In genomic region chr2:44218317-44218716, GRCm38 (mm10) we compare ENCODE assay signal across 21 mouse cellular contexts.
DNase-seq lines count a peak whose midpoint lies in the region; ATAC-seq lines count a peak whose summit lies in the region.
"Had no signal": no experiment of that assay in that cellular context is flagged by ENCODE, and none has a peak within 500 bp of the region (broad histone marks: within the 10 kb centered on the region; RNA-seq: fewer than 3 reads in every experiment).

No protein-coding gene starts in this region.

- intact Hi-C loops in left cerebral cortex, postnatal 14 days (cut with DNase I): no loop called here

- H3K9ac ChIP-seq in embryonic facial prominence, embryonic 14.5 days (ENCODE audit: low read depth, low read length): no peak overlapping the region
- no peak overlapping the region for H3K9ac ChIP-seq in hindbrain, embryonic 11.5 days (ENCODE audit: low read depth, low read length)
- no peak overlapping the region for H3K9ac ChIP-seq in hindbrain, embryonic 13.5 days
- no peak overlapping the region for H3K9ac ChIP-seq in neural tube, embryonic 12.5 days
- H3K9ac ChIP-seq: embryonic facial prominence, embryonic 15.5 days; heart, embryonic 15.5 days; liver, embryonic 15.5 days had no signal

- H3K27me3 ChIP-seq in embryonic facial prominence, embryonic 14.5 days (replicated peaks; ENCODE audit: control insufficient read depth, insufficient read depth, low read length): no peaks in the 10 kb centered on the region
- H3K27me3 ChIP-seq in embryonic facial prominence, embryonic 10.5 days (replicated peaks; ENCODE audit: low read depth, poor library complexity, severe bottlenecking): no peaks in the 10 kb centered on the region
- no peaks in the 10 kb centered on the region for H3K27me3 ChIP-seq in hindbrain, embryonic 11.5 days (ENCODE audit: control insufficient read depth, insufficient read depth, low read length)
- no peaks in the 10 kb centered on the region for H3K27me3 ChIP-seq in hindbrain, embryonic 13.5 days
- no peaks in the 10 kb centered on the region for H3K27me3 ChIP-seq in neural tube, embryonic 12.5 days (replicated peaks)
- H3K27me3 ChIP-seq: embryonic facial prominence, embryonic 15.5 days; heart, embryonic 15.5 days; liver, embryonic 15.5 days; megakaryocyte, embryonic 14.5 days had no signal

- H3K9me3 ChIP-seq in embryonic facial prominence, embryonic 14.5 days (ENCODE audit: control insufficient read depth, low read length): no peaks in the 10 kb centered on the region
- no peaks in the 10 kb centered on the region for H3K9me3 ChIP-seq in embryonic facial prominence, embryonic 10.5 days
- H3K9me3 ChIP-seq in hindbrain, embryonic 11.5 days (ENCODE audit: control insufficient read depth, low read length): no peaks in the 10 kb centered on the region
- H3K9me3 ChIP-seq in hindbrain, embryonic 13.5 days: no peaks in the 10 kb centered on the region
- no peaks in the 10 kb centered on the region for H3K9me3 ChIP-seq in neural tube, embryonic 12.5 days
- H3K9me3 ChIP-seq: embryonic facial prominence, embryonic 15.5 days; heart, embryonic 15.5 days; liver, embryonic 15.5 days; megakaryocyte, embryonic 14.5 days had no signal

- no peaks in the 10 kb centered on the region for H3K36me3 ChIP-seq in embryonic facial prominence, embryonic 14.5 days (ENCODE audit: control insufficient read depth, insufficient read depth, low read length)
- no peaks in the 10 kb centered on the region for H3K36me3 ChIP-seq in embryonic facial prominence, embryonic 10.5 days (replicated peaks)
- H3K36me3 ChIP-seq in hindbrain, embryonic 11.5 days (ENCODE audit: control insufficient read depth, insufficient read depth, low read length): no peaks in the 10 kb centered on the region
- no peaks in the 10 kb centered on the region for H3K36me3 ChIP-seq in hindbrain, embryonic 13.5 days
- no peaks in the 10 kb centered on the region for H3K36me3 ChIP-seq in neural tube, embryonic 12.5 days
- H3K36me3 ChIP-seq: embryonic facial prominence, embryonic 15.5 days; heart, embryonic 15.5 days; liver, embryonic 15.5 days had no signal

- no peak overlapping the region for H3K4me3 ChIP-seq in embryonic facial prominence, embryonic 14.5 days (ENCODE audit: low read depth, low read length)
- no peak overlapping the region for H3K4me3 ChIP-seq in embryonic facial prominence, embryonic 10.5 days
- H3K4me3 ChIP-seq in hindbrain, embryonic 11.5 days (ENCODE audit: low read depth, low read length): no peak overlapping the region
- no peak overlapping the region for H3K4me3 ChIP-seq in hindbrain, embryonic 13.5 days
- no peak overlapping the region for H3K4me3 ChIP-seq in neural tube, embryonic 12.5 days
- H3K4me3 ChIP-seq: embryonic facial prominence, embryonic 15.5 days; heart, adult 2 months; heart, embryonic 15.5 days; liver, embryonic 15.5 days; megakaryocyte, embryonic 14.5 days had no signal

- no peak overlapping the region for H3K27ac ChIP-seq in embryonic facial prominence, embryonic 14.5 days (replicated peaks; ENCODE audit: low read depth, low read length)
- no peak overlapping the region; the same call in 1 of the 2 replicates for H3K27ac ChIP-seq in embryonic facial prominence, embryonic 10.5 days (replicated peaks)
- no peak overlapping the region for H3K27ac ChIP-seq in hindbrain, embryonic 11.5 days (ENCODE audit: low read depth, low read length)
- H3K27ac ChIP-seq in hindbrain, embryonic 13.5 days: no peak overlapping the region
- H3K27ac ChIP-seq in neural tube, embryonic 12.5 days: no peak overlapping the region
- H3K27ac ChIP-seq: embryonic facial prominence, embryonic 15.5 days; heart, adult 2 months; heart, embryonic 15.5 days; liver, embryonic 15.5 days had no signal

- no peak overlapping the region for H3K4me2 ChIP-seq in embryonic facial prominence, embryonic 14.5 days (ENCODE audit: low read depth, low read length)
- H3K4me2 ChIP-seq in hindbrain, embryonic 11.5 days (replicated peaks; ENCODE audit: low read depth, low read length): no peak overlapping the region
- H3K4me2 ChIP-seq in hindbrain, embryonic 13.5 days: no peak overlapping the region
- no peak overlapping the region for H3K4me2 ChIP-seq in neural tube, embryonic 12.5 days (replicated peaks)
- H3K4me2 ChIP-seq: embryonic facial prominence, embryonic 15.5 days; heart, embryonic 15.5 days; liver, embryonic 15.5 days had no signal

- DNase-seq in embryonic facial prominence, embryonic 14.5 days (ENCODE audit: low spot score): peak; percentile 31
- DNase-seq in embryonic facial prominence, embryonic 10.5 days (ENCODE audit: low spot score): no peak
- DNase-seq in hindbrain, embryonic 11.5 days (ENCODE audit: low spot score): peak; percentile 13
- DNase-seq in neural tube, embryonic 10.5 days (ENCODE audit: extremely low spot score, low spot score): no peak
- no peak for DNase-seq in ovary, postnatal 36 days (ENCODE audit: low spot score)
- no peak for DNase-seq in left cerebral cortex, postnatal 14 days (ENCODE audit: low spot score in 2 of 2)
- DNase-seq: adrenal gland, postnatal 10 days; cerebellum, adult 18-20 months; cerebellum, postnatal 36 days; gastrocnemius, postnatal 10 days; heart, adult 2 months; kidney, adult 2 months; kidney, postnatal 4 days; thymus, postnatal 4 days had no signal

- WGBS in embryonic facial prominence, embryonic 14.5 days: 19% methylated on average over 8 of the region's 8 CpGs
- 17% methylated on average over 8 of the region's 8 CpGs for WGBS in embryonic facial prominence, embryonic 10.5 days
- 14% methylated on average over 8 of the region's 8 CpGs for WGBS in hindbrain, embryonic 11.5 days
- WGBS in hindbrain, embryonic 13.5 days: 20% methylated on average over 8 of the region's 8 CpGs
- WGBS in neural tube, embryonic 12.5 days: 16% methylated on average over 8 of the region's 8 CpGs

- peak; percentile 55; the same call in 1 of the 2 replicates for ATAC-seq in embryonic facial prominence, embryonic 14.5 days (ENCODE audit: low read depth)
- peak; percentile 60; the same call in 1 of the 2 replicates for ATAC-seq in hindbrain, embryonic 11.5 days (ENCODE audit: low FRiP score)
- no peak for ATAC-seq in hindbrain, embryonic 13.5 days (ENCODE audit: low FRiP score)
- ATAC-seq in neural tube, embryonic 12.5 days (ENCODE audit: low FRiP score, low read depth): 0 out of 2 replicates have a peak, but pooled peaks have one; percentile 29
- ATAC-seq: lung, postnatal 0 days had no signal

- peaks cover 8% of the 10 kb centered on the region for H3K4me1 ChIP-seq in embryonic facial prominence, embryonic 14.5 days (ENCODE audit: control insufficient read depth, insufficient read depth, low read length)
- peaks cover 19% of the 10 kb centered on the region for H3K4me1 ChIP-seq in embryonic facial prominence, embryonic 10.5 days
- H3K4me1 ChIP-seq in hindbrain, embryonic 11.5 days (replicated peaks; ENCODE audit: control insufficient read depth, insufficient read depth, low read length): no peaks in the 10 kb centered on the region; the same call in 1 of the 2 replicates
- peaks cover 11% of the 10 kb centered on the region; the same call in 1 of the 2 replicates for H3K4me1 ChIP-seq in hindbrain, embryonic 13.5 days (replicated peaks)
- H3K4me1 ChIP-seq in neural tube, embryonic 12.5 days: peaks cover 8% of the 10 kb centered on the region
- H3K4me1 ChIP-seq: liver, embryonic 15.5 days; megakaryocyte, embryonic 14.5 days had no signal

Comparison
In these comparisons a context has a peak if more than half of its experiments do, and no peak if none do; other contexts are left out.
1. DNase-seq: peak in embryonic facial prominence, embryonic 14.5 days (single experiment) and hindbrain, embryonic 11.5 days (single experiment); none in embryonic facial prominence, embryonic 10.5 days (single experiment), neural tube, embryonic 10.5 days (single experiment), ovary, postnatal 36 days (single experiment) and left cerebral cortex, postnatal 14 days (0 of 2).